Mouse (Mus musculus): ENCODE data around the gene Zfp612. TPM values are rescaled to one million over a fixed set of nuclear protein-coding genes. Genes with fewer than 3 reads are reported as not detected.
A peak's percentile ranks its signal among the peaks of the same experiment; 100 is the strongest.
"Not testable (repeated sequence)": the region's sequence is repeated elsewhere in the genome, so short reads cannot be mapped to it uniquely, and the experiment has no call there.

Gene Zfp612
- total RNA-seq (2021): 10 to 100 TPM in 1 of 2 experiments, 1 to 10 TPM in 1; 8.2 to 10.8 TPM
- long read RNA-seq, experiment 1, partial matches to known transcripts: 0 of 3 reads
- long read RNA-seq, experiment 1, other reads (novel, unspliced or antisense): 1 of 3 reads
- long read RNA-seq, experiment 2, full-length matches to known transcripts: 7 of 13 reads
- long read RNA-seq, experiment 2, partial matches to known transcripts: 1 of 13 reads
- long read RNA-seq, experiment 2, other reads (novel, unspliced or antisense): 5 of 13 reads

DNA sequence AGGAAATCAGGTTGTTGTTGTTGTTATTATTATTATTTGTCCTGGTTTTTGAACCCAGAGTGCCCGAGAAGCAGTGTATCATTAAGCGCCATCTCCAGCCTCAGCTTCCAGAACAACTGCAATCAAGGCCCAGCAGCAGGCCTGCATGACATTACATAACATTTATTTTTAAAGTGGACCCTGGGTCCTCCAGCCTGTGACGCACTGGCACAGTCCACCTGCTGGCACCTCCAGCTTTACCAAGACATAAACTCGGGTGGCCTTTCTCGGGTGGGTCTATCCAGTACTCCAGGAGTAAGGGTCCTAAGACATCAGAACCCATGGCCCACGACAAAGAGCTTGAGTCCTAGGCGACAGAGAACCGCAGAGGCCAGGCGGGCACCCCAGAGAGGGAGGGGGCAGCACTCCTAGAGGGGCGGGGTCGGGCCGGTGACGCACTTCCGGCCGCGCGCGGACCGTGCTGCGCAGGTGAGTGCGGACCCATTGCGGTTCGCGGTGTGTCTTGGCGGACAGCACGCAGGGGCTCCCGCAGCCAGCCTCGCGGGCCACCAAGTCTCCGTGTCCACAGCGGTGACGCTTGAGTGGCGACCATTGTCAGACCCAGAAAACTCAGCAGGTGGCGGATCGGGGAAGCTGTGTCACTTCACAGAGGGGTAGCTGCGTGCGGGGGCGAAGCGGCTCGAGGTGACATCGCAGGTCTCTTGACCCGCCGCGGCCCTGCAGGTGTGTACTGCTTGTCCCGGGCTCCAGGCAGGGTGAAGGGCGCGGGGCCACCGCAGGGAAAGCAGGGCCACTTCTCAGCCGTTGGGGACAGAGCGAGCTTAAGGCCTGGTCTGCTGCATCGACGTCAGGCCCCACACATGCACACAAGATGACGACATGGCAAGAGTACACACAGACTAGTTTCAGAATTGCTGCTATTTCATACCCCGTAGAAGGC is at the start of gene Zfp612:
Gene Zfp612, plus strand, starts transcription at position 465 of the 940 bp plus-strand sequence.
- DNase-seq (ENCODE audit: low spot score in 2 of 2): peak; percentile 18 to 31

GRCm38 (mm10) chr8:110033771-110034170 is 45.8 kb upstream of the Zfp612 start:
- DNase-seq (ENCODE audit: low spot score in 2 of 2): not testable (repeated sequence)

- no peak for DNase-seq (ENCODE audit: low spot score in 2 of 2)
These were observed 45.2 kb upstream of the Zfp612 start for GRCm38 (mm10) chr8:110034331-110034730.

DNA sequence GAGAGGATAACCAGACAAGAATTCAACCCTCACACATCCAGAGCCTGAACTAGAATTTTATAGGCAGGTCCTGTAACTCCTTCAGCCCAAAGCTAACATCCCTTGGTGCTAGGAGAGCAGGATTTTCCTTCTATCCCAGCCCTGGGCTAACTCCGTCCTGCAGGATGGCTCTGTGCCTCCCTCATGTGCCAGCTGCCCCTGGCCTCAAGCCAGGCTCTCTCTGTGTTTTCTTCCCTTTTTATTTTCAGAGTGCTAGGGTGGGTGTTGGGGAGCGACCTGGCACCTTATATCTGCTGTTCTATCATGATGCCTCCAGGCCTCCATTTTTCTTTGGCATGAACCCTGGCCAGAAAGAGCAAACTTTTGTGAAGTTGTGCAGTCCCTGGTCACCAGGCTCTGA is 43.4 kb upstream of the Zfp612 start:
- DNase-seq (ENCODE audit: low spot score in 2 of 2): no peak

DNA sequence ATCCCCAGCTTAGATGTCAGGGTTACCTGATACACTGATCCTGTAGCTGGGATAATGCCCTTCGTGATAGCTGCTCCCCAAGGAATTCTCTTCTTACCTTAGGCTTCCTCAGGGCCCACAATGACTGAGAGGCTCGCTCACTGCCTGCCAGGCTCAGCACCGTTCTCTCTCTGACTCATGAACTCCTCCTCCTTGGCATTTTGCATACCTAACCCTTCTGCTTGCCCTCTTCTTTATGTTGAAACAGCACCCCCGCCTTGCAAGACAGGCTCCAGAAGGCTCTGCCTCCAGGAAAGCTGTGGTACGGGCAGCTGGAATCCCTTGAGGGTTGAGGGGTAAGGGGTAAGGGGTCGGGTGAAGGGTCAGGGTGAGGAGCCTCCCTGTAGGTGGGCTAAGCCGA is 40.3 kb upstream of the Zfp612 start:
- DNase-seq (ENCODE audit: low spot score in 2 of 2): no peak

- DNase-seq (ENCODE audit: low spot score in 2 of 2): no peak
These were observed 39.9 kb upstream of the Zfp612 start, which contains the start of gene Chst4 for GRCm38 (mm10) chr8:110039659-110040058. TSS of gene Chst4 (minus strand) at chr8:110039740.

DNA sequence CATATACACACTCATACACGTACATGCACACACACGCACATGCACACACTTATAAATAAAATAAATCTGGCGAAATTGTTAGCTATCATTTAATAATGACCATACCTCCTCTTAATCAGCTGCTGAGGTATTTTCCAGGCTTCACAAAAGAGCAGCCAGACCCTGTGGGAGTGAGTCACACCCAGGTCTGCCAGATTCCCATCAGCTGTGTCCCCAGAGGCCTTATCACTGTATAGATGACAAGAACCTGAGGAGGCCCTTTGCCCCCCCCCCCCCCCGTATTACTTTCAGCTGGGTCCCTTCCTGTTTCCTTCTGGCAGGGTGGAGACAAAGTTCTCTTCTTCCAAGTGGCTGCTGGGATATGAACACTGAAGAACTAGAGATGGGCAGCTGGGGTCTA is 39.0 kb upstream of the Zfp612 start:
- DNase-seq (ENCODE audit: low spot score in 2 of 2): no peak

DNA sequence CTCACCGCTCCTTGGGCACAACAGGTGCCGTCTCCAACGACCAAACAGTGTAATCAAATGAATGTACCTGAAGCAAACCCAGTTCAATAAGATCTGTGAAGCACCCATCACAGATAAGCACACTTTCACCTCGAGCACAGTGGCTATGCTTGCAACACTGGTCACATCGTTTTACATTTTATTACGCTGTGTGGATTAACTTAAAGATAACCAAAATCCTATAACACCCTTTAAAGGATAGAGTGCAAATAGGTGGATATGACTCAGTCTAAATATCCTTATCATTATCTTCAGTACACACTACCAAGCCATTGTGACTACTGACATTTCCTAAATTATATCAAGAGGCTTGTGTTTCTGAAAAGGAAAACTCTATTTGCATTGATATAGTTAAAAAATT is 28.3 kb upstream of the Zfp612 start:
- DNase-seq (ENCODE audit: low spot score in 2 of 2): no peak

GRCm38 (mm10) chr8:110058207-110058606 is 21.3 kb upstream of the Zfp612 start:
- no peak for DNase-seq (ENCODE audit: low spot score in 2 of 2)

DNA sequence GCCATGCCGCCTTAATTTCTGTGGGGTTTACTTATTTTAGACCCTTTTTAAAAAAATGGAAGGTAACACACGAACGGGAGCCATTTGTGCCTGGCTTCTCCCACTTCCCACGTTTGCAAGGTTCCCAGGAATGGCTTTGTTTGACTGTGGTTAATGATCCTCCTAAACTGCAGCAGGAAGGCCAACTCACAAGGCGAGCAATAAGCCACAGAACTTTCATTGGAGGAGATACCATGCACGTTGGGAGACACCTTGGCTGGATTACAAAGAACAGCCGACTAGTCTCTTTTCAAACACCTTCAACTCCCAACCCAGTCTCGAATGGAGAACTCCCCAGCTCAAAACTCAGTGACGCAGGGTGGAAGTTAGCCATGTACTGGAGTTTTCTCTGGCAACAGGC is 15.4 kb upstream of the Zfp612 start:
- no peak for DNase-seq (ENCODE audit: low spot score in 2 of 2)

DNA sequence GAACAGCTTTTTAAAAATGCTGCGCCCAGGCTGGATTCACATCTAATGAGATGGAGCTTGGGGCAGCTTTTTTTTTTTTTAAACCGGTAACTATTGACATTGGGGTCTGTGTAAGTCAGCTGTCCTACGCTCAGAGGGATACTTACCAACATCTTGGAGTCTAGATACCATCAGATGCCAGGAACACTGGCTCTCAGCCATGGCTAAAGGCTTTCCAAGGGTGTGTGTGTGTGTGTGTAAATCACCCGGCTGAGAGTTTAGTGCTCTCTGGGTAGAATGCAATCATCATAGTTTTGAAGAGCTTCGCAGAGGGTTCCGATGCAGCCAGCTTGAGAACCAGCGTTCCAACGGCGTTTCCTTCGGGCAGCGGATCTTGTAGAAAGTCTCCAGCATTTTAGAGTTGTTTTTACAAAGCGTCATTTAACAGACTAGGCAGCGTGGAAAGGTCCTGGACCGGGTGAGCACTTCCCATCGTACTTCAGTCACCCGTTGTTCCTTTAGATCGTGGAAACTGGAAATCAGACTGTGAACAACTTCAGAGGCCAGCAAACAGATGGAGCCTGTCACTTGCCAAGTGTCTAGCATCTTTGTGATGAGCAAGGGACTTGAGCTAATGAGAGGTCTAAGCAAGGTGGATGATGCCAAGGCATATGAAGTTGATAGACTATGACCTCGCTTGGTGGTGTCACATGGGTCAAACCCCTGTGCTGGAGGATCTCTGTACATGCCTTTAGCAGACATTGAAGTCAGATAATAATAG is 14.8 kb upstream of the Zfp612 start:
- no peak for DNase-seq (ENCODE audit: low spot score in 2 of 2)

GRCm38 (mm10) chr8:110065676-110066075 is 13.9 kb upstream of the Zfp612 start:
- DNase-seq (ENCODE audit: low spot score in 2 of 2): no peak

GRCm38 (mm10) chr8:110069706-110070105 is 9.8 kb upstream of the Zfp612 start:
- DNase-seq (ENCODE audit: low spot score in 2 of 2): no peak

DNA sequence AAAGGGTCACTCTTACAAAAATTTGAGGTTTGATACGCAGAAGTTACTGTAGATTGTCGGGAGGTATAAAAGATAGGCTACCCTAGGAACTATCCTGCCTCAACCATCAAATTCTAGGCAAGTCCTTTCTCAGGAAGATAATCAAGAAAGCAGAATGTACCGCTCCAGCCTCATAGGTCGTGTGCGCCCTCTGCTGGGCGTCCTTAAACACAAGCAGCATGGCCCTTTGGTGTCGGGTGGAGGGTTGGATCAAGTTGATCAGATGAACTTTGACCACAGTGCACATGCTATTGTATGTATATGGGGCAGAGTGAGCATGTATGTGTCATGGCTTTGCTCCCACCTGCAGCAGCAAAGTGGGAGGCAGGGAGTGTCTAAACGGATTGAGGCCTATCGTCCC is 7.9 kb upstream of the Zfp612 start:
- DNase-seq (ENCODE audit: low spot score in 2 of 2): peak in 1 of 2 experiments; percentile 25

GRCm38 (mm10) chr8:110074496-110074895 is 5.0 kb upstream of the Zfp612 start:
- no peak for DNase-seq (ENCODE audit: low spot score in 2 of 2)

- no peak for DNase-seq (ENCODE audit: low spot score in 2 of 2)
These were observed 3.0 kb downstream of the Zfp612 start for GRCm38 (mm10) chr8:110082416-110083105.

DNA sequence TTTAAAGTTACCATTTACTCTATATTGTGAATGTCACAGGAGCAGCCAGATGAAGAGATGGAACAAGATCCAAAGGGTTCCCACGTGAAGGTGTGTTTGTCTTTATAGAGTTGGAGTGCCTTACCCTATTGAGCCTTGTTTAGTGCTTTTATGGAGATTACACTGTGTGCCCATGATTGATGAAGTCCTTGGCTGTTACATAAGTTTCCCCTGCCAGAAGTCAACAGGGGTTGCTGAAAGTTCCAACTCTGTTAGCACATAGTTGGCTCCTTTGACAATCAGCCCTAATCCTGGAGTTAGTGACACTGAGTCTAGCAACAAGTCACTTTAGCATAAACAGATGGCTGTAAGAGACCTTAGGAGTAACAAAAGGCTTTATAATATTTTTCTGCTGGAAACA is 12.3 kb downstream of the Zfp612 start:
- DNase-seq (ENCODE audit: low spot score in 2 of 2): no peak

DNA sequence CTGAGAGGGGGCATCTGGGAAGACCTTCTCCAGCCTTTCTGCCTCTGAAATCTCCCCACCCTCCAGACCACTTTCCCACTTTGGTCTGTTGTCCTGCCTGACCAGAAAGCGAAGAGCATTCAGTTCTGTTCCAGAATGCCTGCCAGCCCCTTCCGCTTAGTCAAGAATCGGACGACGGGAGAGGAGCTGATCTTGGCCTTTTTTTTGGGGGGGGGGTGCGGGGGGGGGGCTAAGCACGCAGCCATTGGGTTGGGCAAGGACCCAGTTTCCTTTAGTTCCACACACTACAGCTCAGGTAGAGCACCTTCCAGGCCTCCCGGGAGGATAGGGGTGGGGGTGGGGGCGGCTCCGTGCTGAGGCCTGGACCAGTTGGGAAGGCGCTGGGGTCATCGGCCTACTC is 21.4 kb downstream of the Zfp612 start, which contains the start of gene Gm21964:
Gene Gm21964, plus strand, starts transcription at position 301 of the 400 bp plus-strand sequence.
- DNase-seq (ENCODE audit: low spot score in 2 of 2): no peak

GRCm38 (mm10) chr8:110101676-110102075 is 22.1 kb downstream of the Zfp612 start:
- DNase-seq (ENCODE audit: low spot score in 2 of 2): no peak

DNA sequence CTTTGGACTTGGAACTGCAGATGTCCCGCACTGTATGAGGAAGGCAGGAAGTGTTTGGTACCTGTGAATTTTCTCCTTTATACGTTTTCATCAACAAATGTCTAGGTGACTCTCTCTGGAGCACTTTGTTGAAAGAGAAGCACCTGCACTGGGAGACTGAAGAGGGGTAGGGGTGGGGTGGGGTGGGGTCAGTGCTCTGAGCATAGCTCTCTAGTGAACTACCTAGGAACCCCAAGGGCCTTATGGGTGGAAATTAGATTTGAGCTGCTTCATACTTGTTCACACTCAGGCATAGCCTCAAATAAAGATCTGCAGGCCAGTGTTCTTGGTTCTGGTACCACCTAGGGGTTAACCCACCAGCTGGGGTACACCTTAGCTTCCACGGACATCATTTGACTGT is 23.1 kb downstream of the Zfp612 start, which contains the start of gene Gm17720:
Gene Gm17720, minus strand, starts transcription at position 101 of the 400 bp plus-strand sequence.
- DNase-seq (ENCODE audit: low spot score in 2 of 2): no peak

- DNase-seq (ENCODE audit: low spot score in 2 of 2): no peak
These were observed 40.2 kb downstream of the Zfp612 start for GRCm38 (mm10) chr8:110119715-110120114.
